Mouse (Mus musculus) kidney, postnatal 10 days (tissue): ENCODE data around the gene Klhl29.

Source experiments
- DNase-seq: peaks from one replicate; pipeline ENCODE4 v3.0.0; 2021; ENCODE audit warnings: mixed read lengths

Klhl29 gene

DNA sequence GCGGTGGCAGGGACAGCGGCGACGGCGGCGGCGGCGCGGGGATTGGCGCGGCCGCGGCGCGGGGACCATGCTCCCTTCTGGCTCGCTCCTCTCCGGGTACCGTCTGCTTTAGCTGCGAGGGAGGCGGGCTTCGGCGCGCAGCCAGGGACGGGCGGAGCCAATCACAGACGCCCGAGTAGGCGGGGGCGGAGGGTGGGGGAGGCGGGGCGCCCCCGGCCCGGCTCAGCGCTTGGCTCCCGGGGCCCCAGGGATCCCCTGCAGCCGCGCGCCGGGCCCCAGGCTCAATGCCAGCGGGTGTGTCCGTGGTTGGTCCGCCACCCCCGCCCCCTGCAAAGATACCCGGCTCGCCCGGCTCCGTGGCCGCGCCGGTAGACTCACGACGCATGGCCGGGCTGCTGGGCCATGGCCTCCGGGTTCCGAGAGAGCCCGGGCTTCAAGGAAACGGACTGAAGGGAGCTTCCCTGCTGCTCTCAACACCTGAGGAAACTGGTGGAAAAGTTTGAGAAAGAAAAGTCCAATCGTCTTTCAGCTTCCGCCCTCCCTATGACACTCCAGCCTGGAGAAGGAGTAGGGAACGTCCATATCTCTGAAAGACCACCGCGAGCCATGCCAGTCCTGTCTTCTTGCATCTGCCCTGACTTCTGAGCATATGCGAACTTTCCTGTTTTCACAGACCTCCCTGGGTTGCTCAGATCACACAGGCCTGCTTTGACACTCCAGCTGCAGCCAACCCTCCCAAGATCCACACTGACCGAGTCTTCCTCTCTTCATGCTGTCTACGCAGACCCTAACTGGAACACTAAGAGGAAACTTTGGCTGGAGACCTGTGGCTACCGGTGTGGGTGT, at the start of gene Klhl29:
Gene Klhl29 (minus strand): TSS at position 67 of the 846 bp plus-strand sequence.
- DNase-seq, result peak; percentile 93

GRCm38 (mm10) chr12:5425276-5425675, 49.8 kb upstream of the Klhl29 start:
- no peak for DNase-seq

GRCm38 (mm10) chr12:5415806-5416205, 40.3 kb upstream of the Klhl29 start:
- no peak for DNase-seq

GRCm38 (mm10) chr12:5413976-5414375, 38.5 kb upstream of the Klhl29 start:
- no peak for DNase-seq

GRCm38 (mm10) chr12:5411761-5412537, 36.5 kb upstream of the Klhl29 start:
- DNase-seq, result no peak

- no peak for DNase-seq
Measured at GRCm38 (mm10) chr12:5411346-5411745, 35.9 kb upstream of the Klhl29 start.

- peak; percentile 94 for DNase-seq
Measured at GRCm38 (mm10) chr12:5410391-5411115, 35.1 kb upstream of the Klhl29 start.

DNA sequence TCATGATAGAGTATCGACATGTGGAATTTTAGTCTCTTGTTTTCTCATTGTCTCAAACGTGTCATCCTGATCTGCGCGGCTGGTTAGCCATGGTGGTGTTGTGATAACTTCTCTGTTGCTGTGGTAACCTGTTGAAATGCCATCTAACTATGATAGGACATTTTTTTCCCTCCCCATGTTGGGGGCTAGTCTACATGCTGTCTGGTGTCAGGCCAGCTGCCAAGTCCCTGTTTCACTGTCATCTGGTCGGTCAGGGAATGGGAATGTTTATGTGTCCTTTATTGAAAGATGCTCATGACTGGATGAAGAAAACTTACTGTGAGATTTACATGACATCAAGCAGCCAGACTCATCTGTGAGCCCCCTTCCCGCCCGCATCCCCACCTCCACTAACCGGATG, 31.7 kb upstream of the Klhl29 start:
- DNase-seq, result no peak

DNA sequence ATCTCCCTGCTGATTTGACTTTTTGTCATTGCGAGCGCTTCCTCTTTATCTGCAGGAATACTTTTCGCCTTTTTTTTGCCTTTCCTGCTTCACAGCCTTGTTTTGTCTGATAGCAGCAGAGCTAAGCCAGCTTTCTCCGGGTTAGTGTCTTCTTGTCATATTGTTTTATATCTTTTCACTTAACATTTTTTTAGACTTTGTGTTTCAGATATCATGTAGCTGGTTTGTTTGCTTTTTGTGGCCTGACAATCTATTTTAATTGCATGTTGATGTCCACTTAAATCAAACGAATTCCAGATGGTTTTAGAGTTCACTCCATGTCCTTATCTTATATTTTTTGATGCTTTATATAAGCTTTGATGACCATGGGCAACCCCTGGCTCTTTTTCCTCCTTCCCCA, 21.9 kb upstream of the Klhl29 start:
- peak; percentile 13 for DNase-seq

DNA sequence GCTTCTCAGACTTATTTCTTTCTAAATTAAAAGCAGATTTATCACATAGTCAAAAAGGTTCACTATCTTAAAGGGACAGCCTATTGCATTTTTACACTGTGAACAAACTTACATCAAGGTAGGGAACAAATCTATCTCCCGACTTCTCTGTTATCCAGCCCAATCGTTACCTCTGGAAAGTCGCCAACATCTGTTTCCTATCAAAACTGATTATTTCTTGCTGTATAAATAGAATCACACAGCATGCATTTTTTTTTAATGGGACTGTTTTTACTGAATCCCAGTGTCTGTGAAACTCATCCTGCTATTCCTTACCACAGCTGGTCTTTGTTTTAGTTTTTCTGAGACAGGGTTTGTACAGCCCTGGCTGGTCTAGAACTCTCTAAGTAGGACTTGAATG, 19.7 kb upstream of the Klhl29 start:
- no peak for DNase-seq

DNA sequence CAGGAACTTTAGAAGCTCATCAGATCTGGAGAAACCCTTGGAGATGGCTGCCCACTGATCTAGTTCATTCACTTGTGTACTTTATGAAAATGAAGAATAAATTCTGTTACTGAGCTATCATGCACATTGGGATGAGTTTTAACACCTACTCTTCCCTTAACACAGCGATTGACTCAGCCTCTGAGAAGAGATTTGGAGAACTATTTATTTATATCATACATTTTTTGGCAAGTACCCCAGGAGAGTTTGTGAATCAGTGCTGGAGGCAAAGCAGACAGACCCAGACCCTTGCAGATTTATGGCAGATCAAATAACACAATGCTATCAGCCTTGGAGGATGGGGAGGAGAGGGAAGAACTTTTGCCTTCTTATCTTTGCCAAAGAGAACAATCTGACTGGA, 11.6 kb upstream of the Klhl29 start:
- no peak for DNase-seq

DNA sequence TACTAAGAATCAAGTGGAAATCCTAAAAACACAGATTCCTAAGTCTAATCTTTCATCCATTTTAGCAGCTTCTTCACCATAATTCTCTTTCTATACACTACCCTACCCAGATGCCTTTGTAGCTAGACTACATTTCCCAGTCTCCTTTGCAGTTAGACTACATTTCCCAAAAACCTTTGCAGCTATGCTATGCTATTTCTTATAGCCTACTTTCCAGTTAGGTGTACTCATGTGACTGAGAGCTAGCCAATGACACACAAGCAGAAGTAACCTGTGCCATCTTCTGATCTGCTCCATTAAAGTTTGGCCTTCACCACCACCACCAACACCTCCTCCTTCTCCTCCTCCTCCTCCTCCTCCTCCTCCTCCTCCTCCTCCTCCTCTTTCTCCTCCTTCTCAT, 11.2 kb upstream of the Klhl29 start:
- no peak for DNase-seq

- no peak for DNase-seq
Measured at GRCm38 (mm10) chr12:5381694-5382093, 6.2 kb upstream of the Klhl29 start.

DNA sequence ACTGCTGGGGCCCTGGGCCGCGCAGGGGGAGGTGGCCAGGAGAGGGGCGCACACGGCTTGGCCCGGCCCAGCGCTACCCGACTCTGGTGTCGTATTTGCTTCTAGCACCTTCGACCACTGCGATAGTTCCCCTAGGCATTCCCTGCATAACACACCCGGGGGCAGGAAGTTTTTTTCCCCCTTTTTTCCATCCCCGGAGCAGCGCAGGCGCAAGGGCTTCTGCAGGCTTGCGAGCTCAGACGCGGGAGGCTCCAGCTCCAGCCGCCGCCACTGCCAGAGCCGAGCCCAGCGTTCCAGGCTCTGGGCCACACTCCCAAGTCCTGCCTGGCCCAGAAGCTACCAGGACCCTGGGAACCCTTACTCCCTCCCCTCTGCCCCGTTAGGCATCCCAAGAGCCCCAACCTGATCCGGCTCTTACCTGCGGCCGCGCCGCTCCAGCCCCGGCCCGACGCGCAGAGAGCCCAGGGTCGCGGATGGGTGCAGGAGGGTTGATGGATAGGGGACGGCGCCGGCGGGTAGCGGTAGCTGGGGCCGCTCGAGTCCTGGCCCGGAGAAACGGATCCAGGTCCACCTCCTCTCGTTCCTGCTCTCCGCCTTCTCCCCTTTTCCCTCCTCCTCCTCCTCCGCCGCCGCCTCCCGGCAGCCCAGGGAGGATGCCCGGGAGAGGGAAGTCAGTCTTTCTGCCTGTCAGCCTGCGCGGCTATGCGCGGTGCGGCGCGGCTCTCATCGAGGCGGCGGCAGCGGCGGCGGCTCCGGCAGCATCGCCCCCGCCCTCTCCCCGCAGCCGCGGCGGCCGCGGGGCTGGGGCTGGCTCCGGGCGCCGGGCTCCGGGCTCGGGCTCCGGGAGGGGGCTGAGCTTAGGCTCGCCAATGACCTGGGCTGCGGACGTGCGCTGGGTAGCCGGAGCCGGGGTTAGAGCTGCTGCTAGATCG, 532 bp downstream of the Klhl29 start:
- DNase-seq, result peak; percentile 57

DNA sequence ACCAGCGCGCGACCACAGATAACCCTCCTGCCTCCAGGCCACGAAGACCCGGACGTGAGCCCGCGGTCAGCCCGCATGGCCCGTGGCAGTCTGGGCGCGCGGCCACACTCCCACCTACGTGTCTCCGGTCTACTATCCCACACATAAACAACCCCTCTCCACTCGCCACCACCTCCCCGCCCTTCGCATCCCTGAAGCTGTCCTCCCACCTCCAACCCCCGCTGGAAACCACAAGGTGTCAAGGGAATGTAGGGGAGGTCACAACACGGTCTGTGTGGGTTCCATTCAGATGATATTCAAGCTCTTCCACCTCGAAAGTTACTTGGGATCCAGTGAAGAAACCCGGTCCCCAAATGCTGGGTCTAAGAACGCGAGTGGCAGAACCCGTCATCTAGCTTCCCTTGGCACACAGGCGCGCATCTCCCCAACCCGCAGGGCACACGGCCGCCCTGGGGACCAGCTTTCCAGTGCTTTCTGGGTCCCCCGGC, 1.2 kb downstream of the Klhl29 start:
- DNase-seq, result peak; percentile 36

- DNase-seq, result peak; percentile 37
Measured at GRCm38 (mm10) chr12:5373641-5374195, 1.8 kb downstream of the Klhl29 start.

DNA sequence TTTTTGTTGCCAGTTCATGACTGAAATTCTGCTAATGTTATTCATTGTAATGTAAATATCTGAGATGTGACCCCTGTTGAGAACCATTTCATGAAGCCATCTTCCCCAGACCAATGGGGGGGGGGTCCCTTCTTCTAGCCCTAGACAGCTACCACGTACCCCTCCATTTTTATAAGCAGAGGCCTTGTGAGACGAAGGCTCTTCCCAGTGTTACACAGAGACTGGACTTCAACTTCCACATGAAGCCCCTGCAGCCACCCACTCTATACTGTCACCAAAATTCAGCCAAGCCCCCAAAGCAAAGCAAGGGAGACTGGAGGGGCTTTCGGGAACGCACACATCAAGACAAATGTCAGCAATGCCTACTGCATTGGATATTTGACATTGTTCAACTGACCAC, 6.1 kb downstream of the Klhl29 start:
- no peak for DNase-seq

DNA sequence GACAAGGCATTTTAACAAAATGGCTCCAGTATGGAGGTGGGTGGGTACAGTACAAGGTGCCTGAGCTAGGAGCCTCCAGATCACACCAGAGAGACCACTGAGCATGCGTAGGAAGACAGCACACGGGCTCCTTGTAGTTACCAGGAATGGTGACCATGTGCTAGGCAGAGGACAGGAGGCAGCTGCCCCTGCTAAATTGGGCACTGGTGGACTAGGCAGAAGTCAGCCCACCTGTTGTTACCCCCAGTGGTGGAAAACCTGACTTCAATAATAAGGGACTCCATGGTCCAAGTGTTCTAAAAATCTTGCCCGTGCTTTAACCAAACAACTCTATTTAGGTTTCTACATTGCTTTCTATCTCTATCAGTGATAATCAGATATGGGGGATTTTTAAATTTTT, 10.6 kb downstream of the Klhl29 start:
- DNase-seq, result no peak

GRCm38 (mm10) chr12:5363961-5364634, 11.4 kb downstream of the Klhl29 start:
- no peak for DNase-seq

DNA sequence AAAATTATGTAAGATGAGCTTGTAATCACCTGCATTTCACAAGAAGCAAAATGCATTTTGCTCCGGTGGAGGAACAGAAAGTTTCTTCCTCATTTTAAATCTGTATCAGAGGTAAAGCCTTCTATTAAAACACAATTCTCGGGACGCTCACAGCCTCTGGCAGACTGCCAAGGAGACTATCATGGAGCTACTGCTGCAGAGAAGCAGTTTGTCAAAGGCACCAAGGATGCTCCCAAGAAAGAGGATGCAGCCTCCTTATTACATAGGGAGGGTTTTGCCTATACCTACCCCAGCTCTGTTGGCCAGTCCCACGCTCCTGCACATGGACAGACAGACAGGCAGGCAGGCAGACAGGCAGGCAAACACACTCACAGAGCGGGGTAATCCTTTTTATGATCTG, 16.4 kb downstream of the Klhl29 start:
- DNase-seq, result peak; percentile 61

GRCm38 (mm10) chr12:5358497-5358896, 17.0 kb downstream of the Klhl29 start:
- no peak for DNase-seq
